Mouse (Mus musculus) liver, embryonic 12.5 days (tissue): ENCODE data around the gene Trim46. TPM values are rescaled to one million over a fixed set of nuclear protein-coding genes. Genes with fewer than 3 reads are reported as not detected.

Source experiments
- microRNA counts: library from miRNA; unstranded; fragments of <30 nt; microRNA quantifications from one replicate; lab custom pipeline; 2017
- microRNA-seq: library from miRNA; unstranded; fragments of <30 nt; microRNA quantifications from one replicate; pipeline ENCODE4, GENCODE M21; 2017
- polyA plus RNA-seq: library from polyadenylated mRNA; unstranded; fragments of >200 nt; fragmentation: Nextera tagmentation; extraction: Ambion mirVana; gene quantifications from 2 replicates; pipeline ENCODE4 v1.2.1, GENCODE M21; 2016

Gene Trim46
- polyA plus RNA-seq, 1 experiment from 2014 or later = 0.31 TPM

MicroRNA genes within 50 kb of the gene (microRNA counts, 519-probe panel; counts per million panel counts)
- microRNA mmu-miR-92b (lab: Ali Mortazavi, UCI) = 582 counts per million, percentile 70 among the panel's probes with 10 or more counts

Small RNA genes lying within 50 kb of the gene (microRNA-seq; reads per million reads assigned to microRNA genes)
- gene Mir92b = 150 reads per million, percentile 51 among the genes with 10 or more reads in this experiment

Other genes starting within 250 kb of the Trim46 start
- 7.7 and 8.8 TPM in 2 replicates for gene Rusc1, start 153.0 kb downstream of the Trim46 start, polyA plus RNA-seq
- gene Gm43738, start 145.2 kb downstream of the Trim46 start, polyA plus RNA-seq = 0.06 TPM in 1 of 2 replicates, not detected in the other
- gene Fdps, start 144.3 kb downstream of the Trim46 start, polyA plus RNA-seq = 284 and 291 TPM in 2 replicates
- gene Pklr, start 110.2 kb downstream of the Trim46 start, polyA plus RNA-seq = 162 and 171 TPM in 2 replicates
- 0.81 and 0.86 TPM in 2 replicates for gene Hcn3, start 86.1 kb downstream of the Trim46 start, polyA plus RNA-seq
- 21.1 and 21.2 TPM in 2 replicates for gene Clk2, start 81.5 kb downstream of the Trim46 start, polyA plus RNA-seq
- 79.8 and 86.3 TPM in 2 replicates for gene Scamp3, start 68.8 kb downstream of the Trim46 start, polyA plus RNA-seq
- gene Fam189b, start 63.2 kb downstream of the Trim46 start, polyA plus RNA-seq = 5.3 and 6.6 TPM in 2 replicates
- gene Gba, start 43.4 kb downstream of the Trim46 start, polyA plus RNA-seq = 26.6 and 26.7 TPM in 2 replicates
- 1.7 and 3.1 TPM in 2 replicates for gene Thbs3, start 31.1 kb downstream of the Trim46 start, polyA plus RNA-seq
- 160 and 167 TPM in 2 replicates for gene Mtx1, start 19.2 kb downstream of the Trim46 start, polyA plus RNA-seq
- 0.13 TPM in 1 of 2 replicates, not detected in the other for gene Muc1, start 17.3 kb downstream of the Trim46 start, polyA plus RNA-seq
- gene Krtcap2, start 343 bp downstream of the Trim46 start, polyA plus RNA-seq = 170 and 187 TPM in 2 replicates
- gene Dpm3, start 13.0 kb upstream of the Trim46 start, polyA plus RNA-seq = 72.3 and 73.6 TPM in 2 replicates
- gene Slc50a1, start 24.3 kb upstream of the Trim46 start, polyA plus RNA-seq = 19.3 and 21.6 TPM in 2 replicates
- gene Efna1, start 34.8 kb upstream of the Trim46 start, polyA plus RNA-seq = 5.2 and 5.3 TPM in 2 replicates
- gene Efna3, start 76.7 kb upstream of the Trim46 start, polyA plus RNA-seq = 0.65 and 1.0 TPM in 2 replicates
- 2.1 and 2.3 TPM in 2 replicates for gene Efna4, start 91.7 kb upstream of the Trim46 start, polyA plus RNA-seq
- 14.1 and 14.5 TPM in 2 replicates for gene Adam15, start 103.7 kb upstream of the Trim46 start, polyA plus RNA-seq
- 0.05 and 0.06 TPM in 2 replicates for gene Dcst2, start 115.7 kb upstream of the Trim46 start, polyA plus RNA-seq
- gene Dcst1, start 118.9 kb upstream of the Trim46 start, polyA plus RNA-seq = not detected in 2 replicates
- gene Zbtb7b, start 148.5 kb upstream of the Trim46 start, polyA plus RNA-seq = 1.2 and 1.6 TPM in 2 replicates
- gene Lenep, start 156.5 kb upstream of the Trim46 start, polyA plus RNA-seq = not detected in 2 replicates
- 21.6 and 22.9 TPM in 2 replicates for gene Flad1, start 165.6 kb upstream of the Trim46 start, polyA plus RNA-seq
- 310 and 316 TPM in 2 replicates for gene Cks1b, start 172.1 kb upstream of the Trim46 start, polyA plus RNA-seq
- 56.8 and 63.3 TPM in 2 replicates for gene Shc1, start 172.1 kb upstream of the Trim46 start, polyA plus RNA-seq
- gene Pygo2, start 183.9 kb upstream of the Trim46 start, polyA plus RNA-seq = 22.7 and 23.1 TPM in 2 replicates
- 8.3 and 9.2 TPM in 2 replicates for gene Pbxip1, start 190.4 kb upstream of the Trim46 start, polyA plus RNA-seq
- gene Pmvk, start 208.2 kb upstream of the Trim46 start, polyA plus RNA-seq = 39.1 and 40.5 TPM in 2 replicates